In the genomic region with DNA sequence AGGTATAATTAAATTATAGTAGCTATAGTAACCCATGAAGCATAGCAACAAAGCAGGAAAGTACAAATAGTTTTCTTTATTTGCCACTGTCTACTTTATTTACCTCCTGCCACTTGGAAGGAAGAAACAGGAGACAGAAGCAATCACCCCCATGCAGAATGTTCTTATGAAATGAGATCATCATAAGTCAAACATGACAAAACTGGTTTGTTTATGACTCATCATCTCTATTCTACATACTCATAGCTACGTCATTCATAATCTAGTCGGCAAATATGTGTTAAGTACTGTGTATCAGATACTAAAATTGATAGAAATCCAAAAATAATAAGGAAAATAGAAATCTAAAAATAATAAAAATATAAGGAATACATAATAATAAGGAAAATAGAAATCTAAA, we compare ENCODE assay signal across 27 mouse cellular contexts. TPM values are rescaled to one million over a fixed set of nuclear protein-coding genes. Genes with fewer than 3 reads are reported as not detected.
DNase-seq lines count a peak whose midpoint lies in the region; ATAC-seq and TF ChIP-seq lines count a peak whose summit lies in the region.
"Had no signal": no experiment of that assay in that cellular context is flagged by ENCODE, and none has a peak within 500 bp of the region (broad histone marks: within the 10 kb centered on the region; RNA-seq: fewer than 3 reads in every experiment).

No protein-coding gene starts in this region.

- TF ChIP-seq RAD21 in CH12.LX (IDR thresholded peaks at IDR 0.05; ENCODE audit: low read depth, low read length) = no peak

- in situ Hi-C loops in CH12.LX (cut with MboI; ENCODE audit: low pct_ligation_motif_present, low pct_unique_long_range_greater_than_20kb, low sequenced_read_pairs) = no loop called here

- H3K79me2 ChIP-seq in CH12.LX (replicated peaks; ENCODE audit: control insufficient read depth, extremely low read depth, insufficient read depth, poor library complexity, severe bottlenecking) = no peaks in the 10 kb centered on the region

- H3K4me3 ChIP-seq in CH12.LX (replicated peaks in 1 of 3; ENCODE audit: low read depth in 2 of 3, low read length in 2 of 3, poor library complexity in 1 of 3) = no peak overlapping the region

- no peaks in the 10 kb centered on the region for H3K9me3 ChIP-seq in CH12.LX (replicated peaks; ENCODE audit: low read length)
- H3K9me3 ChIP-seq: G1E had no signal

- peaks cover 6% of the 10 kb centered on the region for H3K27me3 ChIP-seq in CH12.LX (replicated peaks)
- H3K27me3 ChIP-seq: Patski had no signal

- no peak overlapping the region for H3K4me2 ChIP-seq in CH12.LX (ENCODE audit: insufficient read depth, low read depth, poor library complexity, severe bottlenecking)

- TF ChIP-seq POLR2A in CH12.LX (IDR thresholded peaks at IDR 0.05; ENCODE audit: low read depth, low read length) = no peak

- H3K4me1 ChIP-seq in CH12.LX (ENCODE audit: control insufficient read depth in 1 of 2, insufficient read depth in 2 of 2) = 0 out of 4 replicates have a peak, but pooled peaks cover 0 to 2% of the 10 kb centered on the region in 2 experiments

- no peak overlapping the region for H3K9ac ChIP-seq in CH12.LX (ENCODE audit: insufficient read depth, low read depth)

- dilution Hi-C loops in CH12.LX (cut with MboI; ENCODE audit: extremely low pct_ligation_motif_present, extremely low pct_unique_long_range_greater_than_20kb, low sequenced_read_pairs) = no loop called here

- TF ChIP-seq EP300 in CH12.LX (IDR thresholded peaks at IDR 0.05; ENCODE audit: low read length) = 0 out of 2 replicates have a peak, but pooled peaks have one; percentile 35

- H3K27ac ChIP-seq in CH12.LX (ENCODE audit: insufficient read depth, low read depth) = no peak overlapping the region

- no peak for TF ChIP-seq CTCF in CH12.LX (conservative IDR thresholded peaks at IDR 0.05 in 1 of 2, IDR thresholded peaks at IDR 0.05 in 1 of 2; ENCODE audit: low read depth in 2 of 2, low read length in 2 of 2)

- no peaks in the 10 kb centered on the region for H3K36me3 ChIP-seq in CH12.LX (replicated peaks in 1 of 2; ENCODE audit: control insufficient read depth in 1 of 2, insufficient read depth in 1 of 2, low read length in 1 of 2)
- H3K36me3 ChIP-seq: G1E had no signal

- peak; percentile 28 for DNase-seq in 3T3-L1 (ENCODE audit: low read depth, low spot score)
- peak; percentile 30 for DNase-seq in 416B (ENCODE audit: low read depth)
- DNase-seq in CH12.LX (ENCODE audit: extremely low read depth) = peak; percentile 3
- no peak for DNase-seq in adrenal gland, adult (ENCODE audit: inconsistent age in 2 of 2, low spot score in 1 of 2)
- DNase-seq: adrenal gland, adult 2 months; adrenal gland, adult 8-10 months; adrenal gland, postnatal 10 days; adrenal gland, postnatal 14 days; adrenal gland, postnatal 25 days; adrenal gland, postnatal 36 days; B cell, adult 2 months; cerebellum, adult 11 months; cerebellum, adult 11-12 months; cerebellum, adult 18-20 months; cerebellum, adult 2 months; cerebellum, adult 8-10 months; cerebellum, adult 9-10 months; cerebellum, adult 9-11 months had no signal

- no peak for ATAC-seq in frontal cortex, adult (ENCODE audit: low TSS enrichment)
- no peak for ATAC-seq in inflammation-experienced regulatory T-cells, adult 6 months
- ATAC-seq: activated CD4-positive, CD25-positive, alpha-beta regulatory T cell, adult 4 months; CD4-positive, CD25-positive, alpha-beta regulatory T cell, adult 4 months; Patski had no signal

TF ChIP-seq in CH12.LX, 34 proteins besides CTCF, POLR2A, EP300 and RAD21:
- TF ChIP-seq CHD1 (IDR thresholded peaks at IDR 0.05; ENCODE audit: low read depth, low read length) = no peak
- peak; percentile 67 for TF ChIP-seq JUN (IDR thresholded peaks at IDR 0.05; ENCODE audit: insufficient read depth, low read depth, low read length)
- no peak for TF ChIP-seq BHLHE40 (IDR thresholded peaks at IDR 0.05; ENCODE audit: low read depth, low read length)
- peak; percentile 78 for TF ChIP-seq JUND (conservative IDR thresholded peaks at IDR 0.05; ENCODE audit: low read depth, low read length)
- no peak for TF ChIP-seq POLR2AphosphoS2 (IDR thresholded peaks at IDR 0.05; ENCODE audit: low read depth, low read length)
- peak; percentile 64 for TF ChIP-seq IRF4 (IDR thresholded peaks at IDR 0.05; ENCODE audit: low read depth, low read length)
- TF ChIP-seq NRF1 (IDR thresholded peaks at IDR 0.05; ENCODE audit: low read depth, low read length) = no peak
TF ChIP-seq in CH12.LX: peak in this region for 3.

RNA-seq across cellular contexts. Expression of gene Mpp5, which starts 8.4 kb away (rescaled TPM):
- total RNA-seq in CH12.LX (2012; rRNA removed) = 9.9 and 10.3 TPM in 2 replicates
- 14.2 and 17.1 TPM in 2 replicates for total RNA-seq in CH12.LX (2014; rRNA removed)
- 11.0 and 13.6 TPM in 2 replicates for polyA plus RNA-seq in CH12.LX (2012; ENCODE audit: insufficient read length, low read depth)
- polyA plus RNA-seq in inflammation-experienced regulatory T-cells, adult 6 months (2017; shearing (Covaris generic)) = 10 to 100 TPM; 10.1 to 25.8 (median 15.2) TPM

RNA-seq across cellular contexts. Expression of gene Fam71d, which starts 49.0 kb away (rescaled TPM):
- not detected in 2 replicates for total RNA-seq in CH12.LX (2012; rRNA removed)
- total RNA-seq in CH12.LX (2014; rRNA removed) = not detected in 2 replicates
- polyA plus RNA-seq in CH12.LX (2012; ENCODE audit: insufficient read length, low read depth) = not detected in 2 replicates
- polyA plus RNA-seq in inflammation-experienced regulatory T-cells, adult 6 months (2017; shearing (Covaris generic)) = not detected
- total RNA-seq: ES-E14, MEL had no signal
- polyA plus RNA-seq: activated CD4-positive, CD25-positive, alpha-beta regulatory T cell, adult 4 months; adrenal gland, adult 2 months; C2C12; G1E; Patski had no signal

Comparison
In these comparisons a context has a peak if more than half of its experiments do, and no peak if none do; other contexts are left out.
1. DNase-seq: peak in 3T3-L1 (single experiment), 416B (single experiment) and CH12.LX (single experiment); none in adrenal gland, adult (0 of 2).